Mouse (Mus musculus) E14TG2a.4 (cell line): ENCODE measurements around the gene Lcor.

Experiments
- CTCF ChIP-seq: conservative IDR thresholded peaks from 2 replicates; pipeline ENCODE4 v1.5.1; 2014; ENCODE audit warnings: low read length
- NANOG ChIP-seq: IDR thresholded peaks from 2 replicates; pipeline ENCODE4 v1.6.1; 2014; ENCODE audit warnings: borderline replicate concordance, low read length, mixed read lengths

- TF ChIP-seq CTCF (no peak), NANOG (no peak)
Measured at GRCm38 (mm10) chr19:41568791-41569190, 86.4 kb downstream of the Lcor start.
